Mouse (Mus musculus): ENCODE results near the gene Cygb. TPM values are rescaled to one million over a fixed set of nuclear protein-coding genes. Genes with fewer than 3 reads are reported as not detected.
"Not testable (repeated sequence)": the region's sequence is repeated elsewhere in the genome, so short reads cannot be mapped to it uniquely, and the experiment has no call there.

Cygb gene
- polyA plus RNA-seq, 1 experiment from 2014 or later = 2.0 TPM

GRCm38 (mm10) chr11:116679148-116679547 lies 25.0 kb upstream of the Cygb start:
- peaks cover 28% of the 10 kb centered on the region for H3K36me3 ChIP-seq (ENCODE audit: control insufficient read depth, insufficient read depth, low read length)

GRCm38 (mm10) chr11:116677711-116678441 lies 23.8 kb upstream of the Cygb start:
- 83% methylated on average over 8 of the region's 8 CpGs for WGBS
- Histone ChIP-seq H3K4me2 (no peak overlapping the region), H3K9me3 (ENCODE audit: control insufficient read depth, low read length) (no peaks in the 10 kb centered on the region), H3K4me1 (replicated peaks; ENCODE audit: control insufficient read depth, insufficient read depth, low read length) (peaks cover 8% of the 10 kb centered on the region), H3K9ac (ENCODE audit: low read depth, low read length) (no peak overlapping the region), H3K4me3 (ENCODE audit: low read depth, low read length) (no peak overlapping the region), H3K27me3 (replicated peaks; ENCODE audit: control insufficient read depth, insufficient read depth, low read length) (no peaks in the 10 kb centered on the region), H3K36me3 (ENCODE audit: control insufficient read depth, insufficient read depth, low read length) (peaks cover 41% of the 10 kb centered on the region), H3K27ac (ENCODE audit: low read depth, low read length) (no peak overlapping the region)
- no peak for ATAC-seq (replicated peaks; ENCODE audit: low FRiP score)
- no peak for DNase-seq (ENCODE audit: low spot score)

More at GRCm38 (mm10) chr11:116679148-116679547, 25.0 kb upstream of the Cygb start:
- H3K27me3 ChIP-seq (replicated peaks; ENCODE audit: control insufficient read depth, insufficient read depth, low read length) = no peaks in the 10 kb centered on the region
- 93% methylated on average over 6 of the region's 6 CpGs for WGBS
- H3K27ac ChIP-seq (ENCODE audit: low read depth, low read length) = no peak overlapping the region
- H3K9me3 ChIP-seq (ENCODE audit: control insufficient read depth, low read length) = no peaks in the 10 kb centered on the region
- H3K4me2 ChIP-seq = no peak overlapping the region
- DNase-seq (ENCODE audit: low spot score) = no peak
- no peak overlapping the region for H3K4me3 ChIP-seq (ENCODE audit: low read depth, low read length)
- H3K4me1 ChIP-seq (replicated peaks; ENCODE audit: control insufficient read depth, insufficient read depth, low read length) = no peaks in the 10 kb centered on the region
- ATAC-seq (replicated peaks; ENCODE audit: low FRiP score) = no peak
- H3K9ac ChIP-seq (ENCODE audit: low read depth, low read length) = no peak overlapping the region

DNA sequence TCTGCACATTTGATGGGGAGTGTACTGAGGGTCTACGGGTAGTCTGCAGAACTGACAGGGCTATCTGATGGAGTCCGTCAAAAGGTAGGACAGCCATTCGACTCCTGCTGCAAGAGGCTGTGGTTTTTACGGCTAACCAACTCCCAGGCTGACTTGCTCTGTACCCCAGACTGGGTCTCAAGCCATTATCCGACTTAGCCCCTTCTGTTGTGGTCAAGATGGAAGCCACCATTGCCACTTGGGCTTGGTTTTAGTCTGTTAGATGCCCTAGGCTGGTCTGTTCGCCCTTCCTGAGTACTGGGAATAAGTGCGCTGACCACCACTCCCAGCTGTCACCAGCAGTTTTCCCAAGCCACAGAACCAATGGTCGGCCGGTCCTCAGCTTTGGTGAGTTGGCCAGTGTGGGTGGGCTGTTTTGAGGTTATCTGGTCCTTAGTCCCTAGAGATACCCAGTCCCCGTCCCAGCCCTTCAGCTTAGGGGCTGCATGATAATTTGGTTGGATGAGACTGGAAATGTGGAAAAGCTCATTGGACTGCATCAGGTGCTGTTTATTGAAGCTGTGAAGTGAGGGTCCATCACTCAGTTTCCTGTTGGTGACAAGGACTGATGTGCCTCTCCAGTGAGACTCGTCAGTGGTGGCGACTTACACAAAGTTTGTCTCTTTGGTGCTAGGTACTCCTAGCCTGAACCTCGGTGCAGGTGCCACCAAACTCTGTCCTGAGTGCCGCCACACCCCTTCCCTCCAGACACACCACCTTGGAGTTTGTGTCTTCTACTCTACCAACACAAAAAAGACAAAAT lies 22.3 kb upstream of the Cygb start:
- Histone ChIP-seq H3K4me1 (replicated peaks; ENCODE audit: control insufficient read depth, insufficient read depth, low read length) (peaks cover 12% of the 10 kb centered on the region), H3K9me3 (ENCODE audit: control insufficient read depth, low read length) (no peaks in the 10 kb centered on the region), H3K36me3 (ENCODE audit: control insufficient read depth, insufficient read depth, low read length) (peaks cover 41% of the 10 kb centered on the region), H3K27ac (ENCODE audit: low read depth, low read length) (no peak overlapping the region), H3K27me3 (replicated peaks; ENCODE audit: control insufficient read depth, insufficient read depth, low read length) (no peaks in the 10 kb centered on the region), H3K4me2 (no peak overlapping the region), H3K4me3 (ENCODE audit: low read depth, low read length) (no peak overlapping the region), H3K9ac (ENCODE audit: low read depth, low read length) (no peak overlapping the region)
- ATAC-seq (replicated peaks; ENCODE audit: low FRiP score) (no peak), DNase-seq (ENCODE audit: low spot score) (no peak)
- WGBS = 77% methylated on average over 14 of the region's 14 CpGs

- DNase-seq (ENCODE audit: low spot score); H3K9me3 ChIP-seq (ENCODE audit: control insufficient read depth, low read length); ATAC-seq (replicated peaks; ENCODE audit: low FRiP score); H3K27me3 ChIP-seq (replicated peaks; ENCODE audit: control insufficient read depth, insufficient read depth, low read length); H3K4me3 ChIP-seq (ENCODE audit: low read depth, low read length); H3K27ac ChIP-seq (ENCODE audit: low read depth, low read length); H3K9ac ChIP-seq (ENCODE audit: low read depth, low read length); H3K4me2 ChIP-seq: not testable (repeated sequence)
- Histone ChIP-seq H3K4me1 (replicated peaks; ENCODE audit: control insufficient read depth, insufficient read depth, low read length) (peaks cover 18% of the 10 kb centered on the region), H3K36me3 (ENCODE audit: control insufficient read depth, insufficient read depth, low read length) (peaks cover 41% of the 10 kb centered on the region)
- WGBS = 68% methylated on average over 6 of the region's 6 CpGs
Measured at GRCm38 (mm10) chr11:116675429-116675828, 21.3 kb upstream of the Cygb start.

DNA sequence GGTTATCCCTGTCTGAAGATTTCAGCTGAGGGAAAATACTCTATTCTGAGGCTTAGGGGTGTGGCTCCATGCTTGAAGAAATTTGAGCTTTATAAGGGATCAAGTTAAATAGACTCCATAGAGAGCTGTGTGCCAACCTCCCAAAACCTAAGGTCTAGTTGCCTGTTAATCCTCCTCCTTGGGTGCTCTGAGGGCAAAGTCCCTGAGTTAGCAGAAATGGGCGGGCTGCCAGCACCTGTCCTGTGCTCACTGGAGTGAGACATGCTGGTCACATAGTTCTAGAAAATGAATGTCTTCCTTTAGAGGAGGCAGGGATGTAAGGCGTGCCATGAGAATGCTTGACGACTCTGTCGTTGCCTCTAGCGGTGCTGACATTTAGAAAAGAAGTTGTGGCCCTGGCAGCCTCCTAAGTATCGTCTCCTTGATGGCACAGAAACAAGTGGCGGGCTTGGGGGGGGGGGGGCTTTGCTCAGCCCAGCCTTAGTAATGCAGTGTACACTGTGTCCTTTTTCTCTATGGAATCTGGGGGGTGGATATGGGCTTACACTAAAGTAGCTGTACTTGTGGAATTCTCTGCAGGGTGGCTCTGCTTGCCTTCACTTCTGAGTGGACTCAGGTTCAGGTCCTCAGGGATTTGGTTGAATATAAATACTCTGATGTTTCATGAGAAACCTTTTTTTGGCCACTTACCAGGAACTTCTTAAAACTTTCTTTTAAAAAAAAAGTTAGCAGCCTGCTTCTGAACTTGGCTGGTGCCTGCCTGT lies 20.7 kb upstream of the Cygb start:
- Histone ChIP-seq H3K27me3 (replicated peaks; ENCODE audit: control insufficient read depth, insufficient read depth, low read length) (no peaks in the 10 kb centered on the region), H3K4me3 (ENCODE audit: low read depth, low read length) (no peak overlapping the region), H3K36me3 (ENCODE audit: control insufficient read depth, insufficient read depth, low read length) (peaks cover 41% of the 10 kb centered on the region), H3K4me1 (replicated peaks; ENCODE audit: control insufficient read depth, insufficient read depth, low read length) (peaks cover 22% of the 10 kb centered on the region), H3K9ac (ENCODE audit: low read depth, low read length) (no peak overlapping the region), H3K9me3 (ENCODE audit: control insufficient read depth, low read length) (no peaks in the 10 kb centered on the region), H3K4me2 (no peak overlapping the region), H3K27ac (ENCODE audit: low read depth, low read length) (no peak overlapping the region)
- DNase-seq (ENCODE audit: low spot score) = no peak
- 84% methylated on average over 7 of the region's 7 CpGs for WGBS
- ATAC-seq (replicated peaks; ENCODE audit: low FRiP score) = no peak

DNA sequence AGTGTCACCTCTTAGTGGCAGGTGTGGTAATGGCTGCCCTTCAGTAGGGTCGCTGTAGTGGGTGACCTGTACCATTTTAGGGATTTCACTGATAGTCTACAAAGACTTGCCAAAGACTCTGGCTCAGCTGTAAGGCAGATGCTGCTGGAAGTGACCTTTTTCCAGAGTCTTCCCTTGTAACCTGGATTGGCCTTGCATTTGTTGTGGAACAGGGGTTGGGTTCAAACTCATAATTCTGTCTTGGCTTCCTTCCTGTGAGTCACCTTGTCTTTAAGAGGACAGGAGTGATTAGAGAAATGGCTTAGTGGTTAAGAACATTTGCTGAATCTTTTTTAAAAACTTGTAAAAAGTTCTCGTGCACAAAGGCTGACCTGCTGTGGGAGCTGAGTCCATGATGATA lies 19.3 kb upstream of the Cygb start:
- H3K27me3 ChIP-seq (replicated peaks; ENCODE audit: control insufficient read depth, insufficient read depth, low read length) = no peaks in the 10 kb centered on the region
- DNase-seq (ENCODE audit: low spot score) (no peak), ATAC-seq (replicated peaks; ENCODE audit: low FRiP score) (no peak)
- peak overlapping the region; percentile 94 for H3K9ac ChIP-seq (ENCODE audit: low read depth, low read length)
- peak overlapping the region; percentile 81 for H3K4me3 ChIP-seq (ENCODE audit: low read depth, low read length)
- H3K27ac ChIP-seq (ENCODE audit: low read depth, low read length) = peak overlapping the region; percentile 77; the same call in 1 of the 2 replicates
- peaks cover 39% of the 10 kb centered on the region for H3K36me3 ChIP-seq (ENCODE audit: control insufficient read depth, insufficient read depth, low read length)
- 79% methylated on average over 2 of the region's 2 CpGs for WGBS
- H3K4me2 ChIP-seq = peak overlapping the region; percentile 82
- H3K9me3 ChIP-seq (ENCODE audit: control insufficient read depth, low read length) = no peaks in the 10 kb centered on the region
- peaks cover 33% of the 10 kb centered on the region for H3K4me1 ChIP-seq (replicated peaks; ENCODE audit: control insufficient read depth, insufficient read depth, low read length)

DNA sequence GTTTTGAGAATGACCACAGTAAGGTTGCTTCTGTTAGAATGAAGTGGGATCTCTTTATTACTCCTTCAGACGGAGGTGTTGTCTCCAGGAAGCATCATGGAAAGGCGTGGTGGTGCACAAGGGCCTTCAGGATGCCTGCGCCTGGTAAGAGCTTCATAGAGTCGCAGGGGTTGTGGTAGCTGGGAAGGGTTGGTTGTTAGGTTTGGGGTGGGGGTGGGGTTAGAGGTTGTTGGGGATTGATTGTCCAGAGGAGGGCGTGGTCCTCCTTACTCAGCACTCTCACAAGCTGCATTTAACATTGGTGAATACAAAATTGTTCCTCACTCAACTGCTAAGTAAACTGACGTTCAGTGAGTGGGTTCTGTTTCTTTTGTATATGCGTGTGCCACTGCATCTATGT lies 18.5 kb upstream of the Cygb start:
- ATAC-seq (replicated peaks; ENCODE audit: low FRiP score) (no peak), DNase-seq (ENCODE audit: low spot score) (no peak)
- Histone ChIP-seq H3K4me1 (replicated peaks; ENCODE audit: control insufficient read depth, insufficient read depth, low read length) (peaks cover 33% of the 10 kb centered on the region), H3K9me3 (ENCODE audit: control insufficient read depth, low read length) (no peaks in the 10 kb centered on the region), H3K27me3 (replicated peaks; ENCODE audit: control insufficient read depth, insufficient read depth, low read length) (no peaks in the 10 kb centered on the region), H3K4me2 (peak overlapping the region; percentile 82), H3K4me3 (ENCODE audit: low read depth, low read length) (peak overlapping the region; percentile 81), H3K27ac (ENCODE audit: low read depth, low read length) (peak overlapping the region; percentile 77), H3K9ac (ENCODE audit: low read depth, low read length) (peak overlapping the region; percentile 94), H3K36me3 (ENCODE audit: control insufficient read depth, insufficient read depth, low read length) (peaks cover 39% of the 10 kb centered on the region)
- 14% methylated on average over 7 of the region's 7 CpGs for WGBS

DNA sequence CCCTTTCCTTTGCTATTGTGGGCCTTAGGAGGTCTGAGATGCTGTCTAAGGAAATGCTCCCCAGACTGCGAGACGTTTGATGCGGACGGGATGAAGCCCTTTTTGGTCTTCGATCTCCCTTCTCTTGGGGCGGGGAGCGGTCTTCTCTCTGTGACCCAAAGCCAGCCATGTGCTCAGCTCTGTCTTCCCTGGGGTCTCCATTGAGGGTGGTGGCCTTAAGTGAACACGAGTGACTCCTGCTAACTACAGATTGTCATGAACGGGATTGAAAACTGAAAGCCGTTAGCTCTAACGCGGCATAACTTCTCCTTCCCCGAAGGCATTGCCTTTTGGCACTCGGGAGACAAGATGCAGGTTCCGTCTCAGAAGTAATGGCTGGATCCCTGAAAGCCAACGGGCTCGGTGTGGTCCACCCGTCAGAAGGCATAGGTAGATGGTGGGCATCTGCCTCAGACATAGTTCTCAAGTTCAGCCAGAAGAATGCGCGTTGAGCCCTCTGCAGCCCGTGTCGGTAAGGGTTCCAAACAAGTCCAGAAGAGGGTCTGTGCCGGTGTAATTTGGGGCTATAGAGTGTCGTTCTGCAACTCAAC lies 17.8 kb upstream of the Cygb start:
- H3K9me3 ChIP-seq (ENCODE audit: control insufficient read depth, low read length) = no peaks in the 10 kb centered on the region
- peak overlapping the region; percentile 82 for H3K4me2 ChIP-seq
- peaks cover 37% of the 10 kb centered on the region for H3K36me3 ChIP-seq (ENCODE audit: control insufficient read depth, insufficient read depth, low read length)
- ATAC-seq (replicated peaks; ENCODE audit: low FRiP score) (0 out of 2 replicates have a peak, but pooled peaks have one; percentile 0), DNase-seq (ENCODE audit: low spot score) (no peak)
- WGBS = under 1% methylated on average over 24 of the region's 24 CpGs
- H3K27me3 ChIP-seq (replicated peaks; ENCODE audit: control insufficient read depth, insufficient read depth, low read length) = no peaks in the 10 kb centered on the region
- peak overlapping the region; percentile 77 for H3K27ac ChIP-seq (ENCODE audit: low read depth, low read length)
- peaks cover 33% of the 10 kb centered on the region for H3K4me1 ChIP-seq (replicated peaks; ENCODE audit: control insufficient read depth, insufficient read depth, low read length)
- peak overlapping the region; percentile 94 for H3K9ac ChIP-seq (ENCODE audit: low read depth, low read length)
- H3K4me3 ChIP-seq (ENCODE audit: low read depth, low read length) = peak overlapping the region; percentile 81

All from liver, embryonic 11.5 days (tissue).